Comparison of ENCODE assay signal across 8 mouse cellular contexts in the genomic region with DNA sequence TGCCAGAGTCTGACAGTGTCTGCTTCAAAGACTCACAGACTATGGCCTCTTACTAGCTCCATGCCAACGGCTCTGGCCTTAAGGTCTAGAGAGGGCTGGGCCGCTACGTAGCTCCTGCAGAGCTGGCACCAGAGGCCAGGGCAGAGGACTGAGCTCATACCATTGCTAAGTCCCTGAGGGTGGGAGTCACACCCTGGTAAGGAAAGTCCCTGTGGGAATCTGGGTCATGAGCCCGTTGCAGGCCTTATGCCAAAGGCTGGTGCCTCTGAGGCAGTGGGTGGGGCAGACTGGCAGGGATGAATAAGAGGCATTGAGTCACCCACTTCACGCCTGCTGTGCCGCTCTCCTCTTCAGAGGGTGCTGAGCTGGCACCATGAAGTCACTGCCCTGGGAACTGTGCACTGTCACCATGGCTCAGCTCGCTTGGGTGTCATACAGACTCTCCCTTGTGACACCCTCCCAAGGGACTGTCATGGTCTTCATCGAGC. TPM values are rescaled to one million over a fixed set of nuclear protein-coding genes. Genes with fewer than 3 reads are reported as not detected.
DNase-seq lines count a peak whose midpoint lies in the region; ATAC-seq and TF ChIP-seq lines count a peak whose summit lies in the region.

No protein-coding gene starts in this region.

- H3K27me3 ChIP-seq in heart, adult 2 months (ENCODE audit: control insufficient read depth, insufficient read depth, low read length): no peaks in the 10 kb centered on the region
- no peaks in the 10 kb centered on the region for H3K27me3 ChIP-seq in splenic B cell, adult 2 months (ENCODE audit: control insufficient read depth, insufficient read depth, low read length, poor library complexity, severe bottlenecking)

- H3K27ac ChIP-seq in heart, adult 2 months: peak overlapping the region; percentile 26; the same call in 1 of the 2 replicates

- 52% methylated on average over 8 of the region's 8 CpGs for WGBS in heart, adult 2 months

- peaks cover 17% of the 10 kb centered on the region for H3K4me1 ChIP-seq in heart, adult 2 months (ENCODE audit: control insufficient read depth, insufficient read depth, low read length)

- no peak for TF ChIP-seq EP300 in heart, adult 2 months (IDR thresholded peaks at IDR 0.05; ENCODE audit: insufficient read depth, low read depth, low read length)

- no peak for TF ChIP-seq POLR2A in heart, adult 2 months (IDR thresholded peaks at IDR 0.05; ENCODE audit: insufficient read depth, low read depth, low read length)

- H3K9ac ChIP-seq in heart, adult 2 months (ENCODE audit: low read depth, low read length): no peak overlapping the region

- intact Hi-C loops in heart, adult 2 months (cut with DNase I): loop anchor here (5.0 kb wide), 1 partner anchor 33 kb away; no protein-coding TSS in a partner anchor
- intact Hi-C loops in heart, postnatal 25 days (cut with DNase I): no loop called here
- intact Hi-C loops in left cerebral cortex, postnatal 14 days (cut with DNase I): no loop called here

- H3K4me3 ChIP-seq in heart, adult 2 months: no peak overlapping the region

- H3K36me3 ChIP-seq in heart, adult 2 months (ENCODE audit: control insufficient read depth, insufficient read depth, low read length): no peaks in the 10 kb centered on the region; the same call in 1 of the 2 replicates
- H3K36me3 ChIP-seq in splenic B cell, adult 2 months (ENCODE audit: control insufficient read depth, insufficient read depth, low read length, poor library complexity, severe bottlenecking): peaks cover 28% of the 10 kb centered on the region

- TF ChIP-seq CTCF in heart, adult 2 months (IDR thresholded peaks at IDR 0.05): no peak

- no peak for ATAC-seq in megakaryocyte-erythroid progenitor cell, adult 5-6 weeks (replicated peaks; ENCODE audit: low FRiP score, low TSS enrichment, poor library complexity, severe bottlenecking)

- peak in 1 of 2 experiments; percentile 62 for DNase-seq in heart, adult 2 months
- no peak for DNase-seq in heart, postnatal 25 days (ENCODE audit: low spot score)
- peak; percentile 91 for DNase-seq in 3T3-L1 (ENCODE audit: low read depth, low spot score)
- peak; percentile 92 for DNase-seq in adrenal gland, postnatal 14 days
- peak; percentile 61 to 75 for DNase-seq in left cerebral cortex, postnatal 14 days (ENCODE audit: low spot score in 2 of 2)
- peak; percentile 77 for DNase-seq in splenic B cell, adult 2 months (ENCODE audit: low read depth, low spot score)
- no peak for DNase-seq in embryo, embryonic 11 days

- H3K79me2 ChIP-seq in heart, adult 2 months (replicated peaks; ENCODE audit: control insufficient read depth, insufficient read depth, low read length): no peaks in the 10 kb centered on the region; the same call in 1 of the 2 replicates

RNA-seq across cellular contexts. Expression of gene Sfn, which starts 12.3 kb away (rescaled TPM):
- total RNA-seq in heart, adult 2 months (2021): 1 to 10 TPM; 1.2 TPM
- 1.4 and 2.0 TPM in 2 replicates for polyA plus RNA-seq in heart, adult 2 months (2012; rRNA removed)
- 1 to 10 TPM; 1.5 TPM for total RNA-seq in heart, postnatal 25 days (2021)
- 1.7 and 4.2 TPM in 2 replicates for total RNA-seq in adrenal gland, postnatal 14 days (2021)
- 1 to 10 TPM; 1.0 to 1.4 TPM for total RNA-seq in left cerebral cortex, postnatal 14 days (2021)
- total RNA-seq in megakaryocyte-erythroid progenitor cell, adult 5-6 weeks (2014; fragmentation: Nextera tagmentation): 1.7 and 2.7 TPM in 2 replicates
- total RNA-seq in megakaryocyte-erythroid progenitor cell, adult 5-6 weeks (2017): 1.3 and 2.0 TPM in 2 replicates

RNA-seq across cellular contexts. Expression of gene Gpn2, which starts 30.2 kb away (rescaled TPM):
- 1 to 10 TPM; 6.8 to 7.3 TPM for total RNA-seq in heart, adult 2 months (2021)
- polyA plus RNA-seq in heart, adult 2 months (2012; rRNA removed): 12.1 and 17.7 TPM in 2 replicates
- 1 to 10 TPM; 6.4 to 6.8 TPM for total RNA-seq in heart, postnatal 25 days (2021)
- total RNA-seq in adrenal gland, postnatal 14 days (2021): 12.7 and 15.8 TPM in 2 replicates
- 10 to 100 TPM in 1 of 2 experiments, 1 to 10 TPM in 1; 9.5 to 10.6 TPM for total RNA-seq in left cerebral cortex, postnatal 14 days (2021)
- 16.0 and 20.9 TPM in 2 replicates for total RNA-seq in megakaryocyte-erythroid progenitor cell, adult 5-6 weeks (2014; fragmentation: Nextera tagmentation)
- 19.5 and 29.3 TPM in 2 replicates for total RNA-seq in megakaryocyte-erythroid progenitor cell, adult 5-6 weeks (2017)

RNA-seq across cellular contexts. Expression of gene Zdhhc18, which starts 35.6 kb away (rescaled TPM):
- 10 to 100 TPM; 21.3 to 27.7 TPM for total RNA-seq in heart, adult 2 months (2021)
- polyA plus RNA-seq in heart, adult 2 months (2012; rRNA removed): 37.3 and 40.1 TPM in 2 replicates
- 10 to 100 TPM; 18.7 to 20.1 TPM for total RNA-seq in heart, postnatal 25 days (2021)
- 16.9 and 29.9 TPM in 2 replicates for total RNA-seq in adrenal gland, postnatal 14 days (2021)
- total RNA-seq in left cerebral cortex, postnatal 14 days (2021): 10 to 100 TPM; 29.3 to 32.9 TPM
- 16.2 and 24.1 TPM in 2 replicates for total RNA-seq in megakaryocyte-erythroid progenitor cell, adult 5-6 weeks (2014; fragmentation: Nextera tagmentation)
- 5.0 and 8.1 TPM in 2 replicates for total RNA-seq in megakaryocyte-erythroid progenitor cell, adult 5-6 weeks (2017)

RNA-seq across cellular contexts. Expression of gene Gpatch3, which starts 39.8 kb away (rescaled TPM):
- 1 to 10 TPM; 3.4 to 5.0 TPM for total RNA-seq in heart, adult 2 months (2021)
- polyA plus RNA-seq in heart, adult 2 months (2012; rRNA removed): 1.9 and 2.1 TPM in 2 replicates
- 1 to 10 TPM; 4.7 to 5.3 TPM for total RNA-seq in heart, postnatal 25 days (2021)
- 8.1 and 8.2 TPM in 2 replicates for total RNA-seq in adrenal gland, postnatal 14 days (2021)
- total RNA-seq in left cerebral cortex, postnatal 14 days (2021): 1 to 10 TPM; 9.2 to 9.6 TPM
- total RNA-seq in megakaryocyte-erythroid progenitor cell, adult 5-6 weeks (2014; fragmentation: Nextera tagmentation): 1.2 and 6.2 TPM in 2 replicates
- total RNA-seq in megakaryocyte-erythroid progenitor cell, adult 5-6 weeks (2017): 16.9 and 29.6 TPM in 2 replicates

RNA-seq across cellular contexts. Expression of gene Pigv, which starts 58.1 kb away (rescaled TPM):
- 10 to 100 TPM; 11.7 to 12.1 TPM for total RNA-seq in heart, adult 2 months (2021)
- polyA plus RNA-seq in heart, adult 2 months (2012; rRNA removed): 9.5 and 11.7 TPM in 2 replicates
- 10 to 100 TPM; 10.6 to 11.2 TPM for total RNA-seq in heart, postnatal 25 days (2021)
- 13.9 and 17.2 TPM in 2 replicates for total RNA-seq in adrenal gland, postnatal 14 days (2021)
- 1 to 10 TPM; 6.2 TPM for total RNA-seq in left cerebral cortex, postnatal 14 days (2021)
- 7.0 and 10.1 TPM in 2 replicates for total RNA-seq in megakaryocyte-erythroid progenitor cell, adult 5-6 weeks (2014; fragmentation: Nextera tagmentation)
- total RNA-seq in megakaryocyte-erythroid progenitor cell, adult 5-6 weeks (2017): 2.3 and 12.4 TPM in 2 replicates

Comparison
In these comparisons a context has a peak if more than half of its experiments do, and no peak if none do; other contexts are left out.
1. DNase-seq: peak in 3T3-L1 (single experiment), adrenal gland, postnatal 14 days (single experiment), left cerebral cortex, postnatal 14 days (2 of 2) and splenic B cell, adult 2 months (single experiment); none in heart, postnatal 25 days (single experiment) and embryo, embryonic 11 days (single experiment).